Mouse (Mus musculus): ENCODE results near the gene Olfr70.

Gene Olfr70

GRCm38 (mm10) chr4:43655656-43656338, 44.8 kb downstream of the Olfr70 start:
- DNase-seq (ENCODE audit: low spot score in 2 of 2), result no peak

- peak; percentile 27 to 30 for DNase-seq (ENCODE audit: low spot score in 2 of 2)
Observed at GRCm38 (mm10) chr4:43653161-43654015, 47.2 kb downstream of the Olfr70 start, which contains the start of gene Spag8. Gene Spag8, minus strand, starts transcription at chr4:43653594.

GRCm38 (mm10) chr4:43652726-43653125, 47.9 kb downstream of the Olfr70 start:
- DNase-seq (ENCODE audit: low spot score in 2 of 2), result no peak

DNA sequence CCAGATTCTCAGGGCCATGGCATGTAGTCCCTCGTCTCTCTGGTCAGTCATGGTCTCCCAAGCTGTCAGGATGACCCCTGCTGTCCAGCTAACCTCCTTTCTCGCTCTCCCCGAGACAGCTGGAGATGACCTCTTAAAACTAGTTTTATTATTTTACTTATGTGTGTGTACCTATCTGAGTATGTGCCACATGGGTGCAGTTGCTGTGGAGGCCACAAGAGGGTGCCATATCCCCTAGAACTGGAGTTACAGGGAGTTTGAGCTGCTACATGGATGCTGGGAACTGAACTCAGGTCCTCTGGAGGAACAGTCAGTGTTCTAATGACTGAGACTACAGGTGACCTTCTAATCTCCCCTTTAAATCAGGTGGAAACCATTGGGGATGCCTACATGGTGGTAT, 50.8 kb downstream of the Olfr70 start:
- no peak for DNase-seq (ENCODE audit: low spot score in 2 of 2)

Measured in natural killer cell, adult 2 months (primary cell).